Mouse (Mus musculus): ENCODE data around the gene Rpgrip1.

Rpgrip1 gene

GRCm38 (mm10) chr14:52198141-52198540, 87.6 kb downstream of the Rpgrip1 start:
- DNase-seq, result no peak

- DNase-seq, result no peak
Observed at GRCm38 (mm10) chr14:52199412-52199811, 88.9 kb downstream of the Rpgrip1 start.

All from kidney, postnatal 25 days (tissue).